Mouse (Mus musculus) ES-Bruce4 (cell line): ENCODE measurements at regions not wholly inside any gene's neighbourhood (a gene's known extent, or its start where the extent isn't known, plus 50 kb on each side); places are given as distances from the start of the nearest gene placed in this dataset.

ENCODE experiments used
- H3K27ac ChIP-seq: 2 replicates; pipeline ENCODE4 v1.5.1; 2012; ENCODE audit warnings: low read length, inconsistent platforms; ENCODE audit not compliant: insufficient read depth
- H3K27me3 ChIP-seq: 2 replicates; pipeline ENCODE4 v1.6.1; 2012; ENCODE audit warnings: mild to moderate bottlenecking, low read length, inconsistent platforms; ENCODE audit not compliant: control insufficient read depth, poor library complexity, insufficient read depth, severe bottlenecking
- H3K36me3 ChIP-seq: 2 replicates; pipeline ENCODE4 v1.6.1; 2012; ENCODE audit warnings: inconsistent platforms, mild to moderate bottlenecking, low read length, moderate library complexity; ENCODE audit not compliant: control insufficient read depth, poor library complexity, insufficient read depth, severe bottlenecking
- H3K4me1 ChIP-seq: one replicate; pipeline ENCODE4 v1.8.1; 2011; ENCODE audit warnings: low read length; ENCODE audit not compliant: control insufficient read depth, insufficient read depth
- H3K4me3 ChIP-seq: 2 replicates; pipeline ENCODE4 v1.5.1; 2011; ENCODE audit warnings: low read depth, mild to moderate bottlenecking, low read length
- H3K9ac ChIP-seq: 2 replicates; pipeline ENCODE4 v1.6.1; 2012; ENCODE audit warnings: low read depth, mild to moderate bottlenecking, inconsistent platforms; ENCODE audit not compliant: poor library complexity, severe bottlenecking
- H3K9me3 ChIP-seq: replicated peaks from 2 replicates; pipeline ENCODE4 v1.6.1; 2012; ENCODE audit warnings: mild to moderate bottlenecking, low read length, inconsistent platforms; ENCODE audit not compliant: control insufficient read depth, poor library complexity, insufficient read depth, severe bottlenecking
- CTCF ChIP-seq: IDR thresholded peaks from one replicate; pipeline ENCODE4 v1.8.1; 2011; ENCODE audit warnings: low read depth, low read length
- EP300 ChIP-seq: IDR thresholded peaks from 2 replicates; pipeline ENCODE4 v1.6.1; 2011; ENCODE audit warnings: low read depth, low read length; ENCODE audit not compliant: insufficient read depth
- POLR2A ChIP-seq: IDR thresholded peaks from one replicate; pipeline ENCODE4 v1.8.1; 2011; ENCODE audit warnings: low read length; ENCODE audit not compliant: insufficient read depth

GRCm38 (mm10) chr9:32049546-32049945 is 66.4 kb upstream of the Arhgap32 start:
- no peaks in the 10 kb centered on the region for H3K4me1 ChIP-seq
- TF ChIP-seq POLR2A, result no peak
- no peak for TF ChIP-seq CTCF
- TF ChIP-seq EP300, result no peak
- no peaks in the 10 kb centered on the region for H3K9me3 ChIP-seq
- no peaks in the 10 kb centered on the region for H3K27me3 ChIP-seq
- no peak overlapping the region for H3K9ac ChIP-seq
- no peak overlapping the region for H3K4me3 ChIP-seq
- no peak overlapping the region for H3K27ac ChIP-seq
- H3K36me3 ChIP-seq, result no peaks in the 10 kb centered on the region

DNA sequence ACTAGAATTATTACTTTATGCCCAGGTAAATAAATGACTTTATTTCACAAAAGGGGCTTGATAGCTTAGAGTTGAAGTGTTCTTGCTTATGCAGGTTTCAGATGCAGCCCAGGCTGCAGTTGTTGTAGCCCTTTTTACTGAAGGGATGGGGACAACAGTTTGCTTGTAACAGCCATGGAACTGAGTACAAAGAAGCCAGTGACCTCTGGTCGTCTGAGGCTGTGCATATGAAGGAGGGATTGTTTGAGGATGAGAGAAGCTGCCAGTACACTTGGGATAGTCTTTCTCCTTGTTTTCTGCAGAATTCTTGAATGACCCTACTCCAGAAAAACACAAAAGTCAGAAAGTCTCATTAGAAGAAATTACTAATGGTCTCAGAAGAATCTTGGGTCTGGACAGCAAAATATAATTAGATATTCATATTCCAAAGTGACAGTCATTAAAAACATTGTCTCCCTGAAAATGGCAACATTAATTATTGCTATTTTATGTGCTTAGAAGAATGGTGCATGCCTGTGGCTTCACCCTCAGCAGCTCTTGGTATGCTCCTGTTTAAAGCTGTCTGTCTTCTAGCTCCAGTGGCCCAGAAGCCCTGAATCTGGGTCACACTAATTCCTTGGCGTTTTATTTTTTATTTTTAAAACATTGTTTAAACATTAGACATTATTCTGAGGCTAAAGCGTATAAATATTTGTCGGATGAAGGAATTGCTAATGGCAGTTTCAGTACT is 61.9 kb upstream of the Arhgap32 start:
- no peak overlapping the region for H3K27ac ChIP-seq

GRCm38 (mm10) chr9:32057427-32058115 is 58.4 kb upstream of the Arhgap32 start:
- TF ChIP-seq EP300 (no peak), CTCF (no peak), POLR2A (no peak)
- Histone ChIP-seq H3K27ac (no peak overlapping the region), H3K27me3 (no peaks in the 10 kb centered on the region), H3K36me3 (no peaks in the 10 kb centered on the region; the same call in 1 of the 2 replicates), H3K9me3 (no peaks in the 10 kb centered on the region), H3K4me3 (no peak overlapping the region), H3K9ac (no peak overlapping the region), H3K4me1 (no peaks in the 10 kb centered on the region)

More for the DNA sequence above, 61.9 kb upstream of the Arhgap32 start:
- no peak overlapping the region for H3K9ac ChIP-seq
- H3K9me3 ChIP-seq, result no peaks in the 10 kb centered on the region
- H3K27me3 ChIP-seq, result no peaks in the 10 kb centered on the region
- TF ChIP-seq EP300 (no peak), POLR2A (no peak), CTCF (no peak)
- no peak overlapping the region for H3K4me3 ChIP-seq
- no peaks in the 10 kb centered on the region; the same call in 1 of the 2 replicates for H3K36me3 ChIP-seq
- no peaks in the 10 kb centered on the region for H3K4me1 ChIP-seq

GRCm38 (mm10) chr9:32062740-32063139 is 53.2 kb upstream of the Arhgap32 start:
- Histone ChIP-seq H3K27ac (no peak overlapping the region), H3K9ac (no peak overlapping the region), H3K27me3 (no peaks in the 10 kb centered on the region), H3K4me1 (no peaks in the 10 kb centered on the region), H3K4me3 (no peak overlapping the region), H3K36me3 (no peaks in the 10 kb centered on the region), H3K9me3 (no peaks in the 10 kb centered on the region)
- no peak for TF ChIP-seq POLR2A
- TF ChIP-seq EP300, result no peak
- TF ChIP-seq CTCF, result no peak

- TF ChIP-seq POLR2A (no peak), EP300 (no peak), CTCF (no peak)
- H3K36me3 ChIP-seq, result no peaks in the 10 kb centered on the region
- no peaks in the 10 kb centered on the region for H3K27me3 ChIP-seq
- no peaks in the 10 kb centered on the region; the same call in 1 of the 2 replicates for H3K9me3 ChIP-seq
- no peak overlapping the region for H3K27ac ChIP-seq
- no peak overlapping the region; the same call in 1 of the 2 replicates for H3K9ac ChIP-seq
- H3K4me3 ChIP-seq, result no peak overlapping the region
- H3K4me1 ChIP-seq, result no peaks in the 10 kb centered on the region
Observed at GRCm38 (mm10) chr9:32063541-32063940, 52.4 kb upstream of the Arhgap32 start.

DNA sequence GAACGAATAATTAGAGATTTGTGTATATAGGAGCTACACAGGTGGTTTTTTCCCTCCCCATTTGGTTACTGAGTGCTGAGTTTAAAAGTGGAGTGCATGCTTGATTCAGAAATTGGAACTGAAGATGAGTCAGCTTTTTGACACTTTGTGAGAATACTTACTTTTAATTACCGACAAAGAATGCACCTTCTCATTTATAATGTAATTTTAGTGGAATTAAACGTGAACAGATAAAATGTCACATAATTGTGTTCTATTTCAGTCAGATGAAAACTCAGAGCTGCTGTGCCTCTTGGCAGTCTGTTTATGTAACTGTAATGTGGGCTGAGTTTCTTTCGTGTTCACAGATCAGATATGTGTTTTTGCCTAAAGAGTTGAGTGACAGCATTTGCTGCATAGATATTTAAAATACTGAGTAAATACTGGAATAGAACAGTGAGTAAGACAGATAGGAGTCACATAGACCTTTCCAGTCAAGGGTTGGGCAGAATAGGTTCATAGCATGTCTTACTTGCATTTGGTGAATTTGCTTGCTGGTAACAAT is 51.9 kb upstream of the Arhgap32 start:
- no peaks in the 10 kb centered on the region for H3K27me3 ChIP-seq
- no peak overlapping the region; the same call in 1 of the 2 replicates for H3K9ac ChIP-seq
- H3K27ac ChIP-seq, result no peak overlapping the region
- no peak for TF ChIP-seq EP300
- no peak for TF ChIP-seq POLR2A
- TF ChIP-seq CTCF, result no peak
- no peaks in the 10 kb centered on the region for H3K4me1 ChIP-seq
- H3K9me3 ChIP-seq, result no peaks in the 10 kb centered on the region; the same call in 1 of the 2 replicates
- H3K4me3 ChIP-seq, result no peak overlapping the region
- no peaks in the 10 kb centered on the region for H3K36me3 ChIP-seq
